Mouse (Mus musculus) stomach, embryonic 14.5 days (tissue): ENCODE data around the gene Gstm4. TPM values are rescaled to one million over a fixed set of nuclear protein-coding genes. Genes with fewer than 3 reads are reported as not detected.
"Not testable (repeated sequence)": the region's sequence is repeated elsewhere in the genome, so short reads cannot be mapped to it uniquely, and the experiment has no call there.

Source experiments
- ATAC-seq: fragments of 200-750 bp; cut with Nextera tagmentation; 2 replicates; pipeline ENCODE4 v1.8.0; 2017; ENCODE audit warnings: low read depth, moderate TSS enrichment; ENCODE audit not compliant: insufficient number of reproducible peaks, insufficient read depth, low FRiP score
- H3K27ac ChIP-seq: fragments of 300-500 bp; sonication (generic); 2 replicates; pipeline ENCODE4 v1.5.1; 2014; ENCODE audit warnings: mild to moderate bottlenecking, low read length, moderate library complexity, mixed read lengths
- H3K27me3 ChIP-seq: fragments of 300-500 bp; sonication (generic); 2 replicates; pipeline ENCODE4 v1.6.1; 2014; ENCODE audit warnings: low read length, control low read depth, mixed read lengths; ENCODE audit not compliant: control insufficient read depth, insufficient read depth
- H3K36me3 ChIP-seq: fragments of 300-500 bp; sonication (generic); 2 replicates; pipeline ENCODE4 v1.6.1; 2014; ENCODE audit warnings: mild to moderate bottlenecking, control low read depth, low read length, moderate library complexity, mixed read lengths; ENCODE audit not compliant: control insufficient read depth, insufficient read depth
- H3K4me1 ChIP-seq: fragments of 300-500 bp; sonication (generic); 2 replicates; pipeline ENCODE4 v1.6.1; 2014; ENCODE audit warnings: low read length, control low read depth, mixed read lengths; ENCODE audit not compliant: control insufficient read depth, insufficient read depth
- H3K4me2 ChIP-seq: fragments of 300-500 bp; sonication (generic); replicated peaks from 2 replicates; pipeline ENCODE4 v1.6.1; 2014; ENCODE audit warnings: low read depth, low read length, control low read depth
- H3K4me3 ChIP-seq: fragments of 300-500 bp; sonication (generic); 2 replicates; pipeline ENCODE4 v1.5.1; 2014; ENCODE audit warnings: low read depth, low read length, control low read depth
- H3K9ac ChIP-seq: fragments of 300-500 bp; sonication (generic); replicated peaks from 2 replicates; pipeline ENCODE4 v1.6.1; 2014; ENCODE audit warnings: low read depth, mild to moderate bottlenecking, control low read depth, low read length, moderate library complexity, mixed read lengths
- H3K9me3 ChIP-seq: fragments of 300-500 bp; sonication (generic); 2 replicates; pipeline ENCODE4 v1.6.1; 2016; ENCODE audit warnings: low read depth, low read length, control low read depth; ENCODE audit not compliant: control insufficient read depth
- WGBS: fragments of 180-500 bp; shearing (Covaris S2); extraction: QIAGEN DNeasy Blood & Tissue Kit; methylation state at CpG from one replicate; pipeline ENCODE4 v1.1.7; 2014; 5-methylcytosine and 5-hydroxymethylcytosine counted together
- polyA plus RNA-seq: library from polyadenylated mRNA; unstranded; fragments of >200 nt; fragmentation: Nextera tagmentation; extraction: Ambion mirVana; gene quantifications from 2 replicates; pipeline ENCODE4 v1.2.1, GENCODE M21; 2014

Gstm4 gene
- polyA plus RNA-seq, 1 experiment from 2014 or later = 18.1 TPM

- peak; percentile 99 for ATAC-seq
- Histone ChIP-seq H3K27ac (peak within 1 kb of the TSS; percentile 81), H3K4me3 (peak within 1 kb of the TSS; percentile 35), H3K9ac (peak within 1 kb of the TSS; percentile 32; the same call in 1 of the 2 replicates), H3K36me3 (no peaks in the 10 kb centered on the region), H3K4me1 (peaks cover 3% of the 10 kb centered on the region; the same call in 1 of the 2 replicates), H3K9me3 (no peaks in the 10 kb centered on the region), H3K4me2 (peak within 1 kb of the TSS; percentile 66), H3K27me3 (no peaks in the 10 kb centered on the region)
- 0% methylated on average over 31 of the region's 31 CpGs for WGBS
Observed at GRCm38 (mm10) chr3:108017473-108018189, 27.1 kb downstream of the Gstm4 start, which contains the start of gene Gstm1. TSS of gene Gstm1 (minus strand) at chr3:108017973.

GRCm38 (mm10) chr3:108016468-108016867 lies 28.2 kb downstream of the Gstm4 start:
- not testable (repeated sequence) for H3K27me3 ChIP-seq, H3K4me3 ChIP-seq, H3K4me1 ChIP-seq, H3K9me3 ChIP-seq, H3K27ac ChIP-seq, H3K36me3 ChIP-seq, ATAC-seq, H3K9ac ChIP-seq
- peak overlapping the region; percentile 66 for H3K4me2 ChIP-seq
- 82% methylated on average over 5 of the region's 5 CpGs for WGBS

GRCm38 (mm10) chr3:108014974-108015346 lies 29.7 kb downstream of the Gstm4 start:
- Histone ChIP-seq H3K9ac (no peak overlapping the region), H3K9me3 (no peaks in the 10 kb centered on the region), H3K4me2 (no peak overlapping the region), H3K4me3 (no peak overlapping the region), H3K27me3 (no peaks in the 10 kb centered on the region), H3K4me1 (peaks cover 3% of the 10 kb centered on the region; the same call in 1 of the 2 replicates), H3K36me3 (no peaks in the 10 kb centered on the region), H3K27ac (no peak overlapping the region)
- whole genome bisulfite sequencing = 92% methylated on average over 2 of the region's 2 CpGs
- ATAC-seq = no peak

- H3K9ac ChIP-seq = no peak overlapping the region
- H3K27ac ChIP-seq = no peak overlapping the region
- no peaks in the 10 kb centered on the region for H3K9me3 ChIP-seq
- no peaks in the 10 kb centered on the region for H3K27me3 ChIP-seq
- WGBS = 72% methylated on average over 7 of the region's 8 CpGs
- ATAC-seq = no peak
- no peak overlapping the region for H3K4me2 ChIP-seq
- no peak overlapping the region for H3K4me3 ChIP-seq
- peaks cover 3% of the 10 kb centered on the region; the same call in 1 of the 2 replicates for H3K4me1 ChIP-seq
- H3K36me3 ChIP-seq = no peaks in the 10 kb centered on the region
Observed at GRCm38 (mm10) chr3:108014098-108014973, 30.4 kb downstream of the Gstm4 start.

- Histone ChIP-seq H3K4me1 (peaks cover under 1% of the 10 kb centered on the region; the same call in 1 of the 2 replicates), H3K4me3 (no peak overlapping the region), H3K4me2 (peak overlapping the region; percentile 2; the same call in 1 of the 2 replicates), H3K36me3 (no peaks in the 10 kb centered on the region), H3K27ac (no peak overlapping the region), H3K9ac (no peak overlapping the region), H3K27me3 (no peaks in the 10 kb centered on the region), H3K9me3 (no peaks in the 10 kb centered on the region)
- ATAC-seq = no peak
- 80% methylated on average over 4 of the region's 4 CpGs for WGBS
Observed at GRCm38 (mm10) chr3:108013331-108013871, 31.3 kb downstream of the Gstm4 start.

- Histone ChIP-seq H3K9me3 (no peaks in the 10 kb centered on the region), H3K36me3 (no peaks in the 10 kb centered on the region), H3K9ac (no peak overlapping the region), H3K4me3 (no peak overlapping the region), H3K27me3 (no peaks in the 10 kb centered on the region), H3K4me1 (no peaks in the 10 kb centered on the region), H3K4me2 (no peak overlapping the region), H3K27ac (no peak overlapping the region)
- ATAC-seq = no peak
- 75% methylated on average over 3 of the region's 3 CpGs for WGBS
Observed at GRCm38 (mm10) chr3:108011558-108011957, 33.1 kb downstream of the Gstm4 start.

GRCm38 (mm10) chr3:108010286-108010685 lies 34.4 kb downstream of the Gstm4 start:
- H3K4me3 ChIP-seq = no peak overlapping the region
- H3K27me3 ChIP-seq = no peaks in the 10 kb centered on the region
- no peak overlapping the region for H3K9ac ChIP-seq
- ATAC-seq = no peak
- H3K4me2 ChIP-seq = no peak overlapping the region
- H3K27ac ChIP-seq = no peak overlapping the region
- H3K36me3 ChIP-seq = no peaks in the 10 kb centered on the region
- no peaks in the 10 kb centered on the region for H3K9me3 ChIP-seq
- no peaks in the 10 kb centered on the region for H3K4me1 ChIP-seq
- WGBS = 67% methylated on average over 2 of the region's 2 CpGs

GRCm38 (mm10) chr3:108002021-108002420 lies 42.7 kb downstream of the Gstm4 start:
- Histone ChIP-seq H3K36me3 (no peaks in the 10 kb centered on the region), H3K27ac (no peak overlapping the region), H3K4me3 (no peak overlapping the region), H3K27me3 (no peaks in the 10 kb centered on the region), H3K4me1 (no peaks in the 10 kb centered on the region), H3K4me2 (no peak overlapping the region), H3K9ac (no peak overlapping the region), H3K9me3 (no peaks in the 10 kb centered on the region)
- 65% methylated on average over 8 of the region's 8 CpGs for WGBS
- no peak for ATAC-seq
